Mouse (Mus musculus): ENCODE results near the gene Cstf3.
"Not testable (repeated sequence)": the region's sequence is repeated elsewhere in the genome, so short reads cannot be mapped to it uniquely, and the experiment has no call there.

Gene Cstf3

DNA sequence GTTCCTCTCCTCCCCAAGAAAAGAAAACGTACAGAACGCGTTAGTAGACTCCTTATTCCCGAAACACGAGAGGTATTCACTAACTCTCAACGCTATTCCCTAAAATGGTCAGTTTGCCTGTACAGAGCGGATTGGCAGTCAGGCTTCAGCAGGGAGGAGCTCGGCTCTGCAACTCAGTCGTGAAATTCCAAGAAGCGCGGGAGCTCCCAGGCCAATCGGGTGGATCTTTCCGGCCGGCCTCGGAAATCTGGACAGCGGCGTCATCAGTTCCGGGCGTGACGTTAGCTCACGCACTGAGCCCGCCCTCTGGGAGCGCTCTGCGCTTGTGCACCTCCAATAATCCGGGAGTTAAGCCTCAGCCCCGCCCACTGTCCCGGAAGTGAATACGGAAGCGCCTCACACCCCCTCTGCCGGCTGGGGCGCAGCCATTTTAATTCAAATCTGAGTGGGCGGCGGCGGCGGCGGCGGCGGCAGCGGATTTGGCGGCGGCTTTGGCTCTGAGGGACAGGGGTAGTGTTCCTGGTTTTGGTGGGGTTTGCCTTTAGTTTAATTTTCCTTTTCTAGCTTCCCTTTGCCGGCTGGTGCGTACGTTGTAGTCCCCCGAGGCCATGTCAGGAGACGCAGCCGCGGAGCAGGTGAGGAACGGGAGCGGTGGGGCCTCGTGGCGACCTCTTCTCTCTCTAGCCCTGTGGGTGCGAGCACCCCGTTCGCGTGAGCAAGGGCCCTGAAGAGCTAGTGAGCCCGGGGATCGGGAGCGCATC lies at the start of gene Cstf3:
TSS of gene Cstf3 (plus strand) at position 456 of the 761 bp plus-strand sequence.
- DNase-seq (ENCODE audit: low spot score): peak; percentile 97

DNA sequence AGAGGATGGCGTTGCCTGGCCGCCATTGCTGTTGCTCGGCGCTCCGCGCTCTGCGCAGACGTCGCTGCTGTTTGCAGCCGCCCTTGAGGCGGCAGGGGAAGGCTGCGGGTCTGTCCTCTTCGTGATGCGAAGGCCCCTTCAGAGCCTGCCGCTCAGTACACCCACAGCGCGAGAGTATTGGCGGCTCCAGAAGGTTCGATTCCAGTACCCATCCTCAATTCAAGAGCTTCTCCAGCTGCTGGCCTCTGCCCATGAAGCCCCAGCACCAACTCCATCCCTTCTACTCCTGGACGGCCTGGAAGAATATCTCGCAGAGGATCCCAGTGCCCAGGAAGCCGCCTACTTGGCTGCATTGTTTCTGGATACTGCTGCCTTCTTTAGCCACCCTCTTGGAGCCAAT lies 33.6 kb upstream of the Cstf3 start:
- not testable (repeated sequence) for DNase-seq (ENCODE audit: low spot score)

DNA sequence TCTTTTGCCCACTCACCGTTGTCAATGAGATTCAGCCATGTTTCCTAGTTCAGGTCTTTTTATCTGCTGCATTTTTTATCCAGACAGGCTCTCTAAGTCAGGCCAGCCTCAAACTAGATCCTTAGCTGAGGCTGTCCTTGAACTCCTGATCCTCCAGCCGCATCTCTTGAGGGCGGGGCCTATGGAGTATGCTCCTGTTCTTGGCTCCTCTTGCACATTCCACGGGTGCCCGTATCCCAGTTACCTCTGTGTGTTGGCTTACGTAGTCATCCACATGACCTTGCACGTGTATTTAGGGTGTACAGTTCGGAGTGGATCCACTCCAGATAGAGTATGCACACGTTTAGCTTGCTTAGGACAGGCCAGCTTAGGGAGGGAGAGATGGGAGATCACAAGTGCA lies 32.6 kb upstream of the Cstf3 start:
- DNase-seq (ENCODE audit: low spot score): no peak

DNA sequence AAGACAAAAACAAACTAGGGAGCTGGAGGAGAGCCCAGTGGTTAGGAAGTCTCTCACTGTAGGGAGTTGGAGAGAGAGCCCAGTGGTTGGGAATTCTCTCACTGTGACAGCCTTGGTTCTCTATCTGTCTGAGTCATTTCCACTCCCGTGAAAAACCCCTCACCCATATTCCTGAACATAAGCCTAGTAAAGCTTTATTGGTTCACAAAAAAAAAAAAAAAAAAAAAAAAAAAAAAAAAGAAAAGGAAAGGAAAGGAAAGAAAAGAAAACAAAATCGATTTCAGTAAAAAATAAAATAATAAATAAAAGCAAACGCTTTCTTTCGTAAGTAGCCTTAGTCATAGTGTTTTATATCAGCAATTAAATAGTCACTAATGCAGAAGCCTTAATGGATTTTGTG lies 32.0 kb upstream of the Cstf3 start:
- DNase-seq (ENCODE audit: low spot score): no peak

DNA sequence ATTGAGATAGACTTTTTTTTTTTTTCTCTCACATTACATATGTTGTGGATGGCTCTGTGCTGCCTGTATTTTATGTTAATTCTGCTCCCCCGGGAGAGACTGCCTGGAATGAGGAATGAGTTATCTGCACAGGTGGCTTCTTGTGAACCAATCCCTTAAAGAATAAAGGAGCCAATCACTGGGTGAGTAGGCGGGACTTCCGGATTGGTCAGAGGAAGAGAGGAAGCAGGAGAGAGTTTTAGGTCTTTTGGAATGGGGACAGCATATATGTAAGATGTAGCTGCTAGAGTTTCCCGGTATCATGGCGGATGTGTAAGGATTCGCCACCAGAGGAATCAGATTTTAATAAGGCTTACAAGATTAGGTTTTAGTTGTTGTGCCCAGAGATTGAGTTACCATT lies 31.4 kb upstream of the Cstf3 start:
- DNase-seq (ENCODE audit: low spot score): no peak

DNA sequence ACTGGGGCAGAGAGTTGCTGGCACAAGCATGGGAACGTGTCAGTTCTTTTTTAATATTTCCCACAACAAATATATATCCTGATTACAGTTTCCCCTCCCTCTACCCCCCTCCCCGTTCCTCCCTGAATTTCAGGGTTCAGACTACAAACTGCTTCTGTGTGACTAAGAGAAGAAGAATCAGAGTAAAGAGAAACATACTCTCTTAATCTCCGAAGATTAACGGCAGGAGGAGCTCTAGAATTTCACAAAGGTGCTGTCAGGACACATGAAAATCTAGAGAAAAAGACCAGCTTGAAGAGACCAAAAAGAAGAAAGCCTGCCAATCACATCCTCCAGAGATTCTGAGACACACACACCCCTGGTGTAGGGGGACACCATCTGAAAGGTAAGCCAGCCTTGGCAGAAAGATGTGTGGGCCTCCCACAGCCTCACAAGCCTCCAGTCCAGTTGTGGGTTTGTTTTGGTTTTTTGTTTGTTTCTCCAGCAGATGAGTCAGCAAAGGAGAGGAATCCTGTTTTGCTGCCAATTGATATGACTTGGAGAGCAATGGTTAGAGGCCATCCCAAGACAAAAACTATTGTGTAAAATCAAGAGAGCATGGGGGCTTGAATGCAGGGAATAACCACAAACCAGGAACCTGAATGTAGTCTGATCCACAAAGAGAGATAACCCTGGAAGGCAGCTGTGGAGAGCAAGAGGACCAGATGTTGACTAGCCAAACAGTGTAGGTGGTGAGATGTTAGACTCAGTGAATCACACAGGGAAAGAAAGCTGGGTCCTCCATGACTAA lies 30.5 kb upstream of the Cstf3 start:
- no peak for DNase-seq (ENCODE audit: low spot score)

DNA sequence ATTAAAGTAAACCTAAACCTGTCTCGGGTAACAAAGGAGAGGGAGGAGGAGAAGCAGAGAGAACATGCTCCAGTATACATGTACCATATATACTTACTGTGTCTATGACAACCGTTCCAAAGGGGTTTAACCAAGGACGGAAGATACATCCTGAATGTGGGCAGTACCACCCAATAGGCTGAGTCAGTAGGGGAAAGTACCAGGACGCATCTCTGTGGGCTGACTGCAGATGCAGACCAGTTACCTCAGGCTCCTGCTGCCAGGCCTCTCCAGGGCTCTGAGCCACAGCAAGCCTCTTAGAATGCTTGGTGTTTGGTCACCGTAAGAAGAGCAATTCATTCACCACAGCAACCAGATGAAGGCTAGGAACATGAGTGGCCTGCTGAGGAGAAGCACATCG lies 28.9 kb upstream of the Cstf3 start:
- no peak for DNase-seq (ENCODE audit: low spot score)

DNA sequence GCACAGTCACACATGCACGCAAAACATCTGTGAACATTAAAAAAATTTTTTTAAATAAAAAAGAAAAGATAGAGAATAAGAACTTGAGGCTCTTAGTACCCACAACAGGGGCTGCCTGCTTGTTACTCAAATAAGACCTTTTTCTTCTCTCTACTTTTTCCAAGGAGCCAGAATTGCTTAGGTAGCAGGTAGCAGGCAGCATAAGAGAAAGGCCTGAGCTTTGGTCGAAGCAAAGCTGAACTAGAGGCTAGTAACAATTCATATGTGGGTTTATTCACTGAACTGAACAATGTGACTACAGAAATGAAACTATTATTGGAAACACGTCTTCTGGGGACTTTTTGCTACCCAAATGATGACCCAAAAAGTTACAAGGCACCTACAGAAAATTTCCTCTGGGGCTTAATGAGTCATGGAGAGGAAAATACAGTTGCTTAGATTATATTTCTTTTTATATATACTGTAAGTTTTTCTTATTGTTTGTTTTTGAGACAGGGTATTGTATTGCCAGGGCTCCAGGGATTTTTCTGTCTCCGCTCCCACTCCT lies 28.3 kb upstream of the Cstf3 start:
- no peak for DNase-seq (ENCODE audit: low spot score)

DNA sequence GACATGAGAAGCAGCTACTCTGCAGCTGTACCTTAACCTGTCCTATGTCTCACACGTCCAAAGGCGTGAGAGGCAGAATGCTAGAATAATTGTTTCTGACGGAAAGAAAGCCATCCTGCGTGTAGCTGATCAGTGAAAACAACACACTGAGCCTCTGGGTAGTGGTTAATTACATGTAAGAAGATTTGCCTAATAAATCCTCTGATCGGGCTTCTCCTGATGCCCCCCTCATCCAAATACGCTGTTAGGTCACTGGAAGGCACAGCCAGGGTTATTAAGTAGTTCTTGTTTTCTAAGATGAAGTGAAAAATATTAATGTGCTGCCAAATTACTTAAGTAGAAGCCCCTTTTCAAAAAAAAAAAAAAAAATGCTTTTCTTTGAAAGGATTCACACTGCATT lies 18.3 kb upstream of the Cstf3 start:
- DNase-seq (ENCODE audit: low spot score): no peak

DNA sequence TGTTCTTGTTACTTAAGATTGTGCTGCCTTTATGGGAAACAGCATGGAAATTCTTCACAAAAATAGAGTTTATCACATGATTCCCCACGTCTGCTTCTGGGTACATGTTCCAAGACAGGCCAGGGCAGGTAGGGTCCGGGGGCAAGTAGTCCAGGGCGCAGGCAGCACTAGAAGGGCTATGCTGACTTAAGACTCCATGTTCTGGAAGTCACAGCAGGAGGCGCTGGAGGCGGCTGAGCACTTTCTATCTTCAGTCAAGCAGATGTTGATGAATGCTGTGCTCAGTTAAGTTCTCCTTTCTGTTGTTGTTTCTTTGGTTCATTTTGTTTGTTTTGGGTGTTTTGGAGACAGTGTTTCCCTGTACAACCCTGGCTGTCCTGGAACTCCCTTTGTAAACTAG lies 14.1 kb upstream of the Cstf3 start:
- no peak for DNase-seq (ENCODE audit: low spot score)

DNA sequence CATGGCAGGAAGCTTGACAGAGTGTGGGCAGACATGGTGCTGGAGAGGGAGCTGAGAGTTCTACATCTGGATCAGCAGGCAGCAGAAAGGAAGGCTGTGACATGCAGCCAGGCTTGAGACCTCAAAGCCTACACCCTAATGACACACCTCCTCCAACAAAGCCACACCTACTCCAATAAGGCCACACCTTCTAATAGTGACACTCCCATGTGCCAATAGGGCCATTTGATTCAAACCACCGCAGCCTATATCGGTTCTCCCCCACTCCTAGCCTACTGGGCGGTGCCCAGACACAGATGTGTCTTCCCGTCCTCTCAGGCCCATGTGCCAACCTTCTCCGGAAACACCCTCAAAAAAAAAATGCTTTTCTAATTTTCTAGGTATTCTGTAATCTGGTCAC lies 12.3 kb upstream of the Cstf3 start:
- DNase-seq (ENCODE audit: low spot score): no peak

DNA sequence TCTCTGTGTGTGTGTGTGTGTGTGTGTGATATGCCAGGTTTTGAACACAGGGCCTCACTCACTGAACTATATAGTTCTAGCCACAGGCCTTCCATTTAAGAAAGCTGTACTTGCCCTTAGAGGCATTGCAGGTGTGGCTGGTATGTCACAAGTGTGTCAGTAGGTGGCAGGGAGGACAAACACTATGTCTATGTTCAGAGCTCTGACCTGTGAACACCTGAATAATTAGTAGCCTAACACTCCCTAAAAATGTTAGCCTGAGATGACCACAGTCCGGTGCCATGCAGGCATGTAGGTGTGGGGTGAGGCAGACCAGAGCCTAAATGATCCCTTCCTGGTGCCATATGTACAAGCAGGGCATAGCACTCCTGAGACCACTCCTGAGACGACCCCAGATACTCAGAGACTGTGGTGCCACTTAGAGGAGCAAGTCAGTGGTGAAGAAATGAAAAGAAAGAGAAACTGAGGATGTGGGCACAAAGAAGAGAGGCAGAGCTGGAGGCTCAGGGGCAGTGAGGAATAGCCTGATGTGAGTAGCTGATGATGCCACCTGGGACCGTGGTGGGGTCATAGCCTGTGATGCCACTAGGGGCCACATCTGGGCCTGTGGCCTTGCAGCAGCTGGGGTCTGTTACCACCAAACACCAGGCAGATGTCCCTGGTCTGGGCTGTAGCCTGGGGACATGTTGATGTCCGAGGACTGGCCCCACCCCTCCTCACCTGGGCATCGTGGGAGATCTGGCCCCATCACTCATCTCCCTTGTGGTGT lies 11.3 kb upstream of the Cstf3 start:
- DNase-seq (ENCODE audit: low spot score): no peak

DNA sequence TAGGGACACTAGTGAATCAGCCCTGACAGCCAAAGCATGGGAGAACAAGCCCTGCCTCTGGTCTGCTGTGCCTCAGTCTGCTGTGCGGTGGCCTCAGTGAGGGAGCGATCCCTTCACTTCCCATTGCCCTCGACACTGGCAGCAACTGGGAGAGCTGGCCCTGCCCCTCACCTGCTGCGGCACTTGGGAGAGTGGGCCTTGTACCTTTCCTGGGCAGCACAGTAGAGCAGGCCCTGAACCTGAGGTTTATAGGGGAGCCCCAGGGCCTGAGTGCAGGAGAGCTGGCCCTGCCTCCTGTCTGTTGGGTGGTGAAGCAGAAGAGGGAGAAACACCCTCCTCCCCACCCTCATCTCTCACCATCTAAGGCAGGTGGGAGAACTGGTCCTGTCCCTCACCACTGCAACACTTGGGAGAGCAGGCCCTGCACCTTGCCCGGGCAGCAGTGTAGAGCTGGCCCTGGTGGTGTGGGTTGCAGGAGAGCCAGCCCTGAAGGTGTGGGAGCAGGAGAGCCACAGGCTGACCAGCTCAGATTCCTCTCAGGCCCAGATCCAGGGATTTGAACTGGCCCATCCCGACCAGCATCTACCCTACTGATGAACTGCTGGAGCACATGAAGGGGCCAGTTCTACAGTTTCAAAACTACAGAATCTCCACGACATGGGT lies 10.4 kb upstream of the Cstf3 start:
- DNase-seq (ENCODE audit: low spot score): no peak

DNA sequence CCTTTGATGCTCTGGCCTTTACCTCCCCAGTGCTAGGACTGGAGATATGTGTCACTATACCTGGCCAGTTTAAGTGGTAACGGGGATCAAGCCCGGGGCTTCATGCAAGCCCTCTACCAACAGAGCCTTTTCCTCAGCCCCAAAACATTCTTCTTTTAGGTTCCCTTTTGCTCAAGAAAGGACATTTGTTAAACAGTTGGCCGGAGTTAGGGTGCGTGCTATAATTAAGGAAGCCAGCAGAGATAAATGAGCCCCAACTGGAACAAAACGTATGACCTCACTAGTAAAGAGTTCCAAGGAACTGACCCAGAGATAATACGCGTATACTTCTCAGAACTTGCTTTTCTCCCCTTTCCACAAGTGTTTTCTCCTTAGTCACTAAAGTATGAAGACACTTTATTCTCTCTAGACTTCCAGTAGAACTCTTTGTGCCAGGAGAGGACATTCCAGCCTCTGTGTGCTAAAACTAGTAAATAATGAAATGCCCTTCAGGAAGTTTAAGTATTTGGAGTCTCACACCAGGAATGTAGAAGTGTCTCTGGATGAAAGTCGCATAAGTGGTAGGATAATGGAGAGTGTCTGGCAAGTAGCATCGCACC lies 8.9 kb upstream of the Cstf3 start:
- DNase-seq (ENCODE audit: low spot score): no peak

DNA sequence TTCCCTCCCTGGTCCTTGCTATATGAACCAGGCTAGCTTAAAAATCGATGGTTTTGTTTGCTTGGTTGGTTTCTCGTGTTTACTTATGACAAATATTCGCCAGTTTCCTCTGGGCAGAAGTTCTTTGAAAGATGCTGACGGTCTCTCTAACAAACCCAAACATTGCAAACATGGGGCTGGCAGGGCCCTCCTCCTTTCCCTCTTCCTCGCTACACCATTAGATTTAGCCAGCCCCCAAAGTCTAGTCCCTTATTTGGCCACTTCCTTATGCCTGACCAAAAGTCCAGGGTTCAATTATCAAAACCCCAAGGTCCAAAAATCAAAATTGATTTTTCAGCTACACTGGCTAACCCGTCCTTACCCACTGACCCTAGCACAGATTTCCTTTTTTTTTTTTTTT lies 7.3 kb upstream of the Cstf3 start:
- no peak for DNase-seq (ENCODE audit: low spot score)

DNA sequence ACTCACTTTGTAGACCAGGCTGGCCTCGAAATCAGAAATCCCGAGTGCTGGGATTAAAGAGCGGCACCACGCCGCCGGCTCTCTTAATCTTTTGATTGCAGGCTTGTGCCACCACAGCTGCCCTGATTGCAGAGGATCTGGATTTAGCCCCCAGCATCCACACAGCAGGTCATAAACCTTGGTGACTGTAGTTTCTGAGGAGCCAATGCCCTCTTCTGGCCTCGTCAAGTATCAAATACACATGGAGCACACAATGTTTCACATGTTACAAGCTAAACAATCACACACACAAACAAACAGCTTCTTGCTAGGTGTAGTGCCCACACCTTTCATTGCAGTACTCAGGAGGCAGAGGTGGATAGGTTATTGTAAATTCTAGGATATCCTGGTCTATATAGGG lies 6.1 kb upstream of the Cstf3 start:
- no peak for DNase-seq (ENCODE audit: low spot score)

DNA sequence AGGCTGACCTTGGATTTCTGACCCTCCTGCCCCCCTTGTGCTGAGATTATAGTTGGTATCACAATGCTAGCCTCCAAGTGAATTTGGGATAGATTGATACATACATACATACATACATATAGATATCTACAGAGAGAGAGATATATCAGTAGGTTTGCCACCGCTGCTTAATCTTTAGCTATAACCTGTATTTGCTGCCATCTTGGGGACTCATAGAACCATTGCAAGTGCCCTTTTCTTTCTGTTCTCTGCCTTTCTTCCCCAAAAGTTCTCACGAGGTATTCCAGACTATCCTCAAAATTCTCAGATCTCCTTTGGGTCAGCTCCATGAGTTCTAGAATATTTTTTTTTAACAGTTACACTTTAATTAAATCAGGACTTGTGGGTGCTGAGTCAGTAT lies 4.7 kb upstream of the Cstf3 start:
- no peak for DNase-seq (ENCODE audit: low spot score)

DNA sequence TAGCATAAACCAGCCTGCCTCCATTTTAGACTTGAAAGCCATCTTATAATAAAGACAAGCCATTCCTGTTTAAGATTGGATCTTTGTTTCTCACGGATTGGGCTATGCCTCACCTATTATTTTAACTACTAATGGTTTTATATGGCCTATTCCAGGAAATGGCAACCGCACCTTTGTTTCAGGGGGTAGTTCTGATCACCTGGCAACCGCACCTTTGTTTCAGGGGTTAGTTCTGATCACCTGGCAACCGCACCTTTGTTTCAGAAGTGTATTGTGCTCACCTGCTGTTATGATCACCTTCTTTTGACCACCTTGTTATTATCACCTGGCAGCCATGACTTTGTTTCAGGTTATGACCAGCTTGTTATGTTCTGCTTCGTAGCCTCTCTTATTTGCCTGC lies 1.8 kb upstream of the Cstf3 start:
- DNase-seq (ENCODE audit: low spot score): no peak

DNA sequence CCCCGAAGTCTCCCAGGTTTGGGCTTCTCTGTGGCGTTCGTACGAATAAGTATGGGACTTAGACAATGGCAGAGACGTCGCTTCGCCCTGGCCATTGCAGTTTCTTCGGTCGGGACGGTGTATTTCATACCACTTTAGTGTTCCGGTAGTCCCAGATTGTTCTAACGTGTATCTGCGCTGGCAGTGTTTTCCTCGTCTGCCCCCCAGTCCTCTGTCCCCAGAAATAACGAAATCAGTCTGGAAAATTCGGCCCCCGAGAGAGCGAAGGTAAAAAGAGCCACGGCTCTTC lies 450 bp downstream of the Cstf3 start:
- no peak for DNase-seq (ENCODE audit: low spot score)

DNA sequence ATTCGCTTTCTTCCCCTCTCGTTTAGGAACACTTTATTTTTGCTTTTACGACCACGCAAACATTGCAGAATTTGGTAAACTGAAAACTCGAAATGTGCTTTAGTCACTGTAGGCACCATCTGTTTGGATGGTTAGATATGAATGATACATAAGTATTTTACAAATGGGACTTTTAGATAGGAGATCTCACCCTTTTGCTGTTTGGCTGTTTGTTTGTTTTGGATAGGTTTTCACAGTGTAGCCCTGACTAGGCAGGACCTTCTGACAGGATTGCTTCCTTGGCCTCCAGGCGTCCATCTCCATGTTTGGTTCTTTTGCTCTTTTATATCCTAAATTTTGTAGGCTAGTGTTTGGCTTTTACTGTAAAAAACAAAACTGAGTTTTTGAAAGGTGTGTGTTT lies 818 bp downstream of the Cstf3 start:
- no peak for DNase-seq (ENCODE audit: low spot score)

DNA sequence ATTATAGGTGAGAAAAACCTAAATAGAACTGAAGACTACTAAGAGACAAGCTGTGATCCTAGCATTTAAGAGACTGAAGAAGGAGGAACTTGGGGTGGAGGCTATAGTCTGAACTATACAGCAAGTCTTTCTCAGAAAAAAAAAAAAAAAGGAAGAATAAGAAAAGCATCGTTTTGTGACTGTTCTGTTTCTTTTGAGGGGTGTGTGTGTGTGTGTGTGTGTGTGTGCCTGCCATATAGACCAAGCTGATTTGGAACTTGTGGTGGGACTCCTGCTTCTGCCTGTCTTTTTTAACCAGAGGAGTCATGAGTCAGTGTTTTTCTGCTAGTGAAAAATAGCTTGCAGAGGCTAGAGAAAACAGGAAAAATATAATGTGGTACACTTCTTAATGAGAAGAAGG lies 4.7 kb downstream of the Cstf3 start:
- DNase-seq (ENCODE audit: low spot score): no peak

DNA sequence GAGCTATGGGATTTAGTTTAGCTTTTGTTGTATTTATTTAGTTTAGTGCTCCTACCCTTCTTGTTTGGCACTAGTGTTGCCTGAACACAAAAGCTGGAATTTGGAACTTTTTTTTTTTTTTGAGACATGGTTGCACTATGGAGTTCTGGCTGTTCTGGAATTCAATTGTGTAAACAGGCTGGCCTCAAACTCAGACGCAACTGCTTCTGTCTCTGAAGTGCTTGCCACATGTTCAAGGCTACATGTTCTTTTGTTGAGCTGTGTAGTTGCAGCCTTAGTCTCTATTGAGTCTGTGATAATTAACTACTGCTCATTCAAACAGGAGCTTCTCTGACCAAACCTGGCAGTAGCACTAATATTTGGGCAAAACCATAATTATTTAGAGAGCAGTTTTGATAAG lies 13.1 kb downstream of the Cstf3 start:
- DNase-seq (ENCODE audit: low spot score): no peak

Data from urinary bladder, postnatal 10 days (tissue).